Mouse (Mus musculus): ENCODE measurements around the gene 1700102P08Rik. TPM values are rescaled to one million over a fixed set of nuclear protein-coding genes. Genes with fewer than 3 reads are reported as not detected.

Gene 1700102P08Rik
- polyA plus RNA-seq, 1 experiment from 2014 or later: 0.72 TPM

DNA sequence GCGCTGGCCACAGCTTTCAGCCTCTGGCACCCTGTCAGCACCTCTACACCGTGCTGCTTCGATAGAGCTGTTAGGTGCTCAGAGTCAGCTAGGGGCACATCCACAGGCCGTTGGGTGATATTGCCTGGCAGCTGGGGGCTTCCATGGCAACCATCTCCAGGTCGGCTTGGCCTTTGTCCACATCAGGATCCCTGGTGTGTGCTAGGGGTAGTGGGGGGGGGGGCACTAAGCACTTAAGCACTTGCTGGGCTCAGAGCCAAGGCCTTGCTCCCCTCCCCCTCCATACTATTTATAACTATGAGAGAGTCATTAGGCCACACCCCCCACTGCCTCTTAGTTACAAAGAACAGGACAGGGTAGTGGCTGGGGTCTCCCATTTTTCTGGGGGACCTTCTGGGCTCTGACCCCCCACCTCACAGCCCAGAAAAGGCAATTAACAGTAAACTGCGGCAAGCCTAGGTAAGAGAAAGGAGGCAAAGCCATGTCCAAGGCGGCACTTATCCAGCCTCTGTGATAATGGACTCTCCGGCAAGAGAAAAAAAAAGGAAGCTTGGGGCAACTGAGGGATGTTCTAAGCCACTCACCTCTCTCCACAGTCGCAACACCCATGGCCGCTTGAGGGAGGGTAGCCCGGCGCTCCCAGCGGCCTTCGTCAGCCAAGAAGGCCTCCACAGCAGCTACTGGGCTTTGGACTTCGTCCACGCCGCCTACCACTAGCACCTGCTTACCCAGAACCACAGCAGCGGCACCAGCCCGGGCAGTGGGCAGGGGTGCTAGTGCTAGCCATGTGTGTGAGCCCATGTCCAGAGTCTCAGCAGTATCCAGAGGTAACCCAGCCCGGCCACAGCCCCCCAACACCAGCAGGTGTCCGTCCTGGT lies 57.9 kb downstream of the 1700102P08Rik start:
- H3K9ac ChIP-seq (replicated peaks; ENCODE audit: low read depth, low read length): peak overlapping the region; percentile 10; the same call in 1 of the 2 replicates
- peaks cover 7% of the 10 kb centered on the region; the same call in 1 of the 2 replicates for H3K36me3 ChIP-seq (ENCODE audit: control insufficient read depth, insufficient read depth, low read length)
- peak overlapping the region; percentile 56; the same call in 1 of the 2 replicates for H3K27ac ChIP-seq (ENCODE audit: low read length)
- ATAC-seq (ENCODE audit: insufficient number of reproducible peaks, insufficient read depth, low FRiP score, low read depth): peak; percentile 39
- peak overlapping the region; percentile 18 for H3K4me3 ChIP-seq (ENCODE audit: low read depth, low read length)
- peaks cover 30% of the 10 kb centered on the region for H3K4me1 ChIP-seq (ENCODE audit: control insufficient read depth, insufficient read depth, low read length)
- WGBS: 54% methylated on average over 21 of the region's 21 CpGs
- no peaks in the 10 kb centered on the region for H3K9me3 ChIP-seq (ENCODE audit: control insufficient read depth, low read depth, low read length)
- H3K4me2 ChIP-seq (replicated peaks; ENCODE audit: low read depth, low read length): peak overlapping the region; percentile 52
- H3K27me3 ChIP-seq (ENCODE audit: control insufficient read depth, insufficient read depth, low read length): no peaks in the 10 kb centered on the region

DNA sequence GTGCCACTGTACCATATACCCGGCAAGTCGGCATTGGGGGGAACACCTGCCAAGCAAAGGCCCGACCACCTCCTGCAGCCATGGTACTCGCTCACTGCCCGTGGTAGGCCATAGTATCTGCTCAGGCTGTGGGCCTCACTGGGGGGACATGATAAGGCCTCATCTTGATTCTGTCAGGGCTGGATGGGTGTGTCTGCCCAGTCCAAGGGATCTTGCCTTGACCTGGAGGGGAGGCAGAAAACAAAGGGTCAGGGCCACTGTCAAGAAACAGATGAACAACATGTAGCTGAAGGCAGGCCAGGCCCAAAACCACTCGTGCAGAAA lies 58.5 kb downstream of the 1700102P08Rik start:
- WGBS: 79% methylated on average over 6 of the region's 6 CpGs
- Histone ChIP-seq H3K27me3 (ENCODE audit: control insufficient read depth, insufficient read depth, low read length) (no peaks in the 10 kb centered on the region), H3K4me2 (replicated peaks; ENCODE audit: low read depth, low read length) (peak overlapping the region; percentile 52), H3K27ac (ENCODE audit: low read length) (peak overlapping the region; percentile 56; the same call in 1 of the 2 replicates), H3K36me3 (ENCODE audit: control insufficient read depth, insufficient read depth, low read length) (peaks cover 7% of the 10 kb centered on the region; the same call in 1 of the 2 replicates), H3K4me3 (ENCODE audit: low read depth, low read length) (peak overlapping the region; percentile 18), H3K4me1 (ENCODE audit: control insufficient read depth, insufficient read depth, low read length) (peaks cover 30% of the 10 kb centered on the region), H3K9me3 (ENCODE audit: control insufficient read depth, low read depth, low read length) (no peaks in the 10 kb centered on the region), H3K9ac (replicated peaks; ENCODE audit: low read depth, low read length) (no peak overlapping the region)
- no peak for ATAC-seq (ENCODE audit: insufficient number of reproducible peaks, insufficient read depth, low FRiP score, low read depth)

DNA sequence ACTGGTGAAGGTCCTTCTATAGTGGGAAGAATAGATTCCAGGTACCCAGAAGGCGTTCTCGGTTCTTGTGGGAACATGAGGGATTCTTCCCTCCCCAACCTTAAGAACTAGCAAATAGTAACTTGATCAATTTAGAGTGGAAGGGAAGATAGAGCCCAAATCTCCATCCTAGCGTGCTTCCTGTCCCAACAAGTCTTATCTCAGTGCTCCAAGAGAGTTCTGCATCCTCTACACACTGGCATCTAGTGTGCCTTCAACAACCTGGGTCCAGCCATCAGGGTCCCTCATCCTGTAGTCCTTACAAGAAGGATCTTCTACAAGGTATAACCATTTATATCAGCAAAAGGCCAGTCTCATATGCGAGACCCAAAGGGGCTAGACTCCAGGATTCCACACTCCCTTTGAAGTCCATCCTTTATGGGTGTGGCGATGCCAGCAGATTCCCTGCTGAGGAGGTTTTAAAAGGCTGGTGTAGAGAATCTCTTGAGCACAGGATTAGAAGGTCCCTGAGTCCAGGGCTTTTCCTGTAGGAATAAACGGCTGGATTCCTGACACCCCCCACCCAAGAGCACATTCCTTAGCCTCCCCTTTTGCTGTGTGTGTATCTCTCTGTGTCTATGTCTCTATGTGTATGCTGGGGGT lies 59.0 kb downstream of the 1700102P08Rik start:
- Histone ChIP-seq H3K27ac (ENCODE audit: low read length) (peak overlapping the region; percentile 84), H3K4me3 (ENCODE audit: low read depth, low read length) (peak overlapping the region; percentile 50), H3K9me3 (ENCODE audit: control insufficient read depth, low read depth, low read length) (no peaks in the 10 kb centered on the region), H3K4me1 (ENCODE audit: control insufficient read depth, insufficient read depth, low read length) (peaks cover 30% of the 10 kb centered on the region), H3K9ac (replicated peaks; ENCODE audit: low read depth, low read length) (peak overlapping the region; percentile 31), H3K27me3 (ENCODE audit: control insufficient read depth, insufficient read depth, low read length) (no peaks in the 10 kb centered on the region), H3K36me3 (ENCODE audit: control insufficient read depth, insufficient read depth, low read length) (peaks cover 7% of the 10 kb centered on the region; the same call in 1 of the 2 replicates), H3K4me2 (replicated peaks; ENCODE audit: low read depth, low read length) (peak overlapping the region; percentile 52)
- 48% methylated on average over 6 of the region's 6 CpGs for whole genome bisulfite sequencing
- ATAC-seq (ENCODE audit: insufficient number of reproducible peaks, insufficient read depth, low FRiP score, low read depth): no peak

DNA sequence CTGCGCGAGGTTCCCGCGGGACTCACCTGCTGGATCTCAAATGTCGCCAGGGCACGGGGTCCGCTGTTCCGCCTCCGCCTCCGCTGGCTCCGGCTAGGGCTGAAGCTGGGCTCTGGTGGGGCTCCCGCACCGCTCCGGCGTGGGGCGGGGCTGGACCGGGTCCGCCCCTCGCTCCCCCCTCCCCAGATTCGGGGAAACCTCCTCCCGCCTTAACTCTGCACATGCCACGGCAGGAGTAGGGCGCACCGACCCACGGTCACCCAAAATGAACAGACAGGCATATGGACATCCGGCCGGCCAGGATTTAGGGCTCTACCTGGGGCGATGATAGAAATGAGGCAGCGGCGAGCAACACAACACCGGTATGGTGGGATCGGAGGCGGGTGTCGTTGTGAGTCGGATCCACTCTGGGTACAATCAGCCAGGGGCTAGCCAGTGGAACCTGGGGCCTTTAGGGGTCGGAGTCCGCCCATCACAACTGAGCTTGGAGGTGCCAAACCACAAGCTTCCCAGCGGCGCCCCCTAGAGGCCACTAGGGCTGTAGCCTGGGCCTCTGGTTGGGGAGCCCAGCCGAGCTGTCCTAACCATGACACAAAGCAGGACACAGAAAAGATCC lies 59.8 kb downstream of the 1700102P08Rik start:
- peak; percentile 86 for ATAC-seq (ENCODE audit: insufficient number of reproducible peaks, insufficient read depth, low FRiP score, low read depth)
- WGBS: 1% methylated on average over 40 of the region's 40 CpGs
- H3K4me1 ChIP-seq (ENCODE audit: control insufficient read depth, insufficient read depth, low read length): peaks cover 30% of the 10 kb centered on the region

DNA sequence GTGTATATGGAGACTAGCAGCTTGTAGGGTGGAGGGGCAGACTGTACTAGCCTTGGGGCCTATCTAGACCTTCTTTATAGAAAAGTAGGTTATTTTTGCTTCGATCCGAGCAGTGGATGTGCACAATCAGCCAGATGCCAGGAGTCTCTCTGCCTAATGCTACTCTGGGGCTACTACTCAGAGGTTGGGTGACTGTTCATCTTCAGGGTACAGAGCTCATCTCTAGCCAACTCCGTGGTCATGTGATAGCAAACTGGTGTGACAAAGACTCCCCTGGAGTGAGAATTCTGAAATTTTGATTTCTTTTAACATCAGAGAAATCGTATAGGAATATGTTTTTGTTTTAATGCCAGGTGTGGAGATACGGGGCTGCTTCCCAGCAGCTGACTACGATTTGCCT lies 60.3 kb downstream of the 1700102P08Rik start:
- peaks cover 30% of the 10 kb centered on the region for H3K4me1 ChIP-seq (ENCODE audit: control insufficient read depth, insufficient read depth, low read length)
- H3K4me2 ChIP-seq (replicated peaks; ENCODE audit: low read depth, low read length): peak overlapping the region; percentile 52
- H3K27ac ChIP-seq (ENCODE audit: low read length): peak overlapping the region; percentile 84
- ATAC-seq (ENCODE audit: insufficient number of reproducible peaks, insufficient read depth, low FRiP score, low read depth): peak; percentile 14; the same call in 1 of the 2 replicates
- peaks cover 7% of the 10 kb centered on the region; the same call in 1 of the 2 replicates for H3K36me3 ChIP-seq (ENCODE audit: control insufficient read depth, insufficient read depth, low read length)
- no peaks in the 10 kb centered on the region for H3K27me3 ChIP-seq (ENCODE audit: control insufficient read depth, insufficient read depth, low read length)
- no peaks in the 10 kb centered on the region for H3K9me3 ChIP-seq (ENCODE audit: control insufficient read depth, low read depth, low read length)
- peak overlapping the region; percentile 31 for H3K9ac ChIP-seq (replicated peaks; ENCODE audit: low read depth, low read length)
- H3K4me3 ChIP-seq (ENCODE audit: low read depth, low read length): peak overlapping the region; percentile 50
- 30% methylated on average over 6 of the region's 6 CpGs for WGBS

More for the DNA sequence above, 59.8 kb downstream of the 1700102P08Rik start:
- Histone ChIP-seq H3K27ac (ENCODE audit: low read length) (peak overlapping the region; percentile 84), H3K36me3 (ENCODE audit: control insufficient read depth, insufficient read depth, low read length) (peaks cover 7% of the 10 kb centered on the region; the same call in 1 of the 2 replicates), H3K4me3 (ENCODE audit: low read depth, low read length) (peak overlapping the region; percentile 50), H3K27me3 (ENCODE audit: control insufficient read depth, insufficient read depth, low read length) (no peaks in the 10 kb centered on the region), H3K9me3 (ENCODE audit: control insufficient read depth, low read depth, low read length) (no peaks in the 10 kb centered on the region), H3K4me2 (replicated peaks; ENCODE audit: low read depth, low read length) (peak overlapping the region; percentile 52), H3K9ac (replicated peaks; ENCODE audit: low read depth, low read length) (peak overlapping the region; percentile 31)

DNA sequence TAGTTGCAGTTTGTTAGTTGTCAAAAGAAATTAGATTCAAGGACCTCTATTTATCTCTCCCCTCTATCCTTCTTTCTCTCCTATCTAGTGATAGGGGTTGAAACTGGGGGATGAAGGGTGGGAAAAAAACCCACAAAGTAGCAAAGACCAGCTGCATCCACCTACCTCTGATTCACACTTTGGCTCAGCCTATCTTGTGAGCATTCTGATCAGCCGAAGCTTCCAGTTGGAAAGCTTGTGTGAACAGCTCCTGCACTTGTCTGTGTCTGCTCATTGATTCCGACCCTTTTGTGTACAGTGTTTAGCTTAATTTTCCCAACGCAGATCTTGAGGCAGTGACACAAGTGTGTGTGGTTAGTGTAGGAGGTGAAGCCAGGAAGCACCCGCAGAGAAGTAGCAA lies 60.9 kb downstream of the 1700102P08Rik start:
- Histone ChIP-seq H3K9ac (replicated peaks; ENCODE audit: low read depth, low read length) (no peak overlapping the region), H3K27ac (ENCODE audit: low read length) (peak overlapping the region; percentile 84), H3K4me2 (replicated peaks; ENCODE audit: low read depth, low read length) (peak overlapping the region; percentile 52), H3K4me1 (ENCODE audit: control insufficient read depth, insufficient read depth, low read length) (peaks cover 30% of the 10 kb centered on the region), H3K27me3 (ENCODE audit: control insufficient read depth, insufficient read depth, low read length) (no peaks in the 10 kb centered on the region), H3K36me3 (ENCODE audit: control insufficient read depth, insufficient read depth, low read length) (peaks cover 3% of the 10 kb centered on the region; the same call in 1 of the 2 replicates), H3K9me3 (ENCODE audit: control insufficient read depth, low read depth, low read length) (no peaks in the 10 kb centered on the region), H3K4me3 (ENCODE audit: low read depth, low read length) (peak overlapping the region; percentile 50)
- ATAC-seq (ENCODE audit: insufficient number of reproducible peaks, insufficient read depth, low FRiP score, low read depth): no peak
- 57% methylated on average over 4 of the region's 4 CpGs for WGBS

DNA sequence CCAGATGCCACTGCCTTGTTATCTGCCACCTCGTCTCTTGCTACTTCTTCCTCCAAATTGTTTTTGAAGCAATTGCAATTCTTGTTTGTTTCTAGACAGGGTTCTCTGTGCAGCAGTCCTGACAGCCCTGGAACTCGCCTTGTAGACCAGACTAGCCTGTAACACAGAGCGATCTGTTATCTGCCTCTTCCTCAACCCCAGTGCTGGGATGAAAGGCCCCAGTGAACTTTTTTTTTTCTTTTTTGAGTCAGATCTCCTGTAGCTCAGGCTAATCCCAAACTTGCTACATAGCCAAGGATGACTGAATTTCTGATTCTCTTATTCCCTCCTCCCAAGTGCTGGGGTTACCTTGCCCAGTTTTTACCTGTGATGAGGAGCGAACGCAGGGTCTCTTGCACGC lies 61.8 kb downstream of the 1700102P08Rik start:
- WGBS: 90% methylated on average over 6 of the region's 6 CpGs

More for the DNA sequence above, 61.8 kb downstream of the 1700102P08Rik start:
- no peak for ATAC-seq (ENCODE audit: insufficient number of reproducible peaks, insufficient read depth, low FRiP score, low read depth)
- Histone ChIP-seq H3K9ac (replicated peaks; ENCODE audit: low read depth, low read length) (no peak overlapping the region), H3K36me3 (ENCODE audit: control insufficient read depth, insufficient read depth, low read length) (no peaks in the 10 kb centered on the region), H3K27me3 (ENCODE audit: control insufficient read depth, insufficient read depth, low read length) (no peaks in the 10 kb centered on the region), H3K27ac (ENCODE audit: low read length) (no peak overlapping the region), H3K4me3 (ENCODE audit: low read depth, low read length) (no peak overlapping the region), H3K9me3 (ENCODE audit: control insufficient read depth, low read depth, low read length) (no peaks in the 10 kb centered on the region), H3K4me2 (replicated peaks; ENCODE audit: low read depth, low read length) (no peak overlapping the region), H3K4me1 (ENCODE audit: control insufficient read depth, insufficient read depth, low read length) (peaks cover 28% of the 10 kb centered on the region)

Data from stomach, embryonic 14.5 days (tissue).